Mouse (Mus musculus): ENCODE results near the gene Syce2.

DNA sequence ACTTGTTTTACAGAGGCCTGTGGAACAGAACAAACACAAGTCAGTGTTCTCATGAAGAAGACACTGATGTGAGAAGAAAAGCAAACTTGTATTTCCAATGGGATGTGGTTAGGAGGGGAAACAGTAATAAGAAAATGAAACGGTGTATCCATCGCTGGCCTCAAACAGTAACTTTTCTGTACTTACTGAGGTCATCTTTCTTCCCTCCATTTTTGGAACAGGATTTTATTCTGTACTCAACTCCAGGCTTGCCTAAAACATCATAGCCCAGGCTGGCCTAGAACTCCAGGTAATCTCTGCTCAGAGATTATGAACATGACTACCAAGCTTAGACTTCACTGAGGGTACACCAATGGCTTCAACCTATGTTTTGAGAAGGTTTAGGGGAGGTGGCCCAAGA lies 32.5 kb upstream of the Syce2 start:
- TF ChIP-seq POLR2A (IDR thresholded peaks at IDR 0.05; ENCODE audit: control insufficient read depth, low read depth, low read length) (no peak), CTCF (IDR thresholded peaks at IDR 0.05; ENCODE audit: control insufficient read depth, insufficient read depth, insufficient replicate concordance, low read depth, low read length) (no peak)

Data from testis, adult 2 months (tissue).